Mouse (Mus musculus): ENCODE results near the gene Cdh6.

Gene Cdh6

DNA sequence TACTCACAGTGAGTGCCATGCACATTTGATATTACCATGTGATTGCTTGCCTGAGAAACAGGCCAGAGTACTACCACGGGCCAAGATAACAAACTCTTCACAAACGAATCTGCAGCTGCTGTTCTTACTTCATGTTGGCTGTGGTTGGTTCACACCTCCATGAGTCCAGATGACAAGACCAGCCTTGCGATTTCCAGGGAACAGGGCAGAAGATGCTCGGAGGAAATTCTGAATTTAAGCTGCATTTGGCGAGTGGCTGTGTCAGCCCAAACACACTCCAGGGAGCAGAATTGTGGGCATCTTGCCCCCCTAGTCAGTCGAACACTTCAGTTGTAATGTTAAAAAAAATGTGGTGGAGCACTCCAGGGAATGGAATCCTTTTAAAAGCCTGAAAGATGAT is 18.1 kb downstream of the Cdh6 start:
- no peak for DNase-seq

GRCm38 (mm10) chr15:13141983-13142382 is 31.5 kb downstream of the Cdh6 start:
- no peak for DNase-seq

- DNase-seq, result no peak
Observed at GRCm38 (mm10) chr15:13139662-13140061, 33.8 kb downstream of the Cdh6 start.

DNA sequence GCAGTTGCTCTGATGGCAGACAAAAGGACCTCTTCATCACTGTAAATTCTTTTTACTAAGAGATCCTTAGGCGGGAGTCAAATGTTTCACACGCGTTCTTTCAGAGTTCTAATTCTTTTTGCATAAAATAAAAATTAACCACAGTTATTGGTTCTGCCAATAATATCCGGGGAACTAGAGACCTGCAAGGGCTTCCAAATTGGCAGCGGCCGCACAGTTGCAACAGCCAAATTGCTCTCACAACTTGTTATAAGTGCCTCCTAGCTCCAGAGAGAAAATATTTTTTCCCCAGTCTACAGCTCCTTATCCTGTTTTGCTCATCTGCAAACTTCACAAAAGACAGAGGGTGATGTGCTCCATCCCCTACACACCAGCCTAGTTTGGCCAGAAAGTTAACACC is 36.3 kb downstream of the Cdh6 start:
- DNase-seq, result peak in 1 of 2 experiments; percentile 22

DNA sequence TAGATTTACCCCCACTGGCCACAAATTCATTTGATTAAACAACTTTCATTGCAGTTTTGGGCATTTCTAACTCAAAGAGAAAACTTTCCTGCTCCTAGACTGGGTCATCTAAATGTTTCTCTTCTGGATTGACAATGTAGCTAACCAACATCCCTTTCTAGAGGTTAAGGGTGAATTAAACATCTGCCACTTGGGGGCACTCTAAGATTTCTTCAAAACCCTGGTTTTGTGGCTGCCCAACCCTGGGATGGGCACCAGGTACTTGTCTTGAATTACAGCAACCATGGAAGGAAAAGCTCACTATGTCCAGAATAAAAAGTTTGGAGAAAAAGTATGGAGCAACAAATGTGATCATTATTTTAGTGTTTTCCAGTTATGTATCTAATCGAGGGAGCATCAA is 39.4 kb downstream of the Cdh6 start:
- peak; percentile 21 to 29 for DNase-seq

GRCm38 (mm10) chr15:13133370-13133769 is 40.1 kb downstream of the Cdh6 start:
- no peak for DNase-seq

DNA sequence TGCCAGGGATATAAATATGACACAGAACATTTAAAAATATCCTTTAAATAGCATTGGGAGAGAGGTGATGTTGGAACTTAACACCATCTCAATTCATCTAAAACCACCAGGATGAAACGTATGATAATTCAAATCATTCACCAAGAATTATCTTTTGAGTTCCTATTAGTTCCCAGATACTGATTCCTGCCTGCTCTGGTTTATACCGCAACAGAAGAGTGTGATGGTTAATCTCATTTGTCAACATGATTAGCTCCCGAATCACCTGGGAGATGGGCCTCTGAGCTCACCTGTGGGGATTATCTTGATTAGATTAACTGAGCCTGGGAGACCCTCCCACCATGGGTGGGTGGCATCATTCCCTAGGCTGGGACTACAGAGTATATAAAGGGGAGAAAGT is 41.0 kb downstream of the Cdh6 start:
- DNase-seq, result no peak

DNA sequence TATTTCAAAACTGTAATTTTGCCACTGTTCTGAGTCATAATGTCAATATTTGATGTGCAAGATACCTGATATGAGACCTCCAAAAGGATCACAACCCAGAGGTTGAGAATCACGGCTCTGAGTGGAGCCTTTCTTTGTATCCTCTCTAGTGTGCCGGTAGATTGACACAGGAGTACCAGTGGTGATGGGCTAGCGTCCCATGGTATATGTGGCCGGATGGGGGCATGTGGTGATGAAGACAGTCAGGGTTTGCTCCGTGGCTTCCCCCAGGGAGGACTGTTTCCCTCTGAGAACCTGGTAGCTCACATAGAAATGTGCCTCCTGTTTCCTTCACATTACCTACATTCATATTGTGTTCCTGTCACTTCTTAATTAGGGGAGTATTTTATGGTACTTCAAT is 43.2 kb downstream of the Cdh6 start:
- DNase-seq, result no peak

DNA sequence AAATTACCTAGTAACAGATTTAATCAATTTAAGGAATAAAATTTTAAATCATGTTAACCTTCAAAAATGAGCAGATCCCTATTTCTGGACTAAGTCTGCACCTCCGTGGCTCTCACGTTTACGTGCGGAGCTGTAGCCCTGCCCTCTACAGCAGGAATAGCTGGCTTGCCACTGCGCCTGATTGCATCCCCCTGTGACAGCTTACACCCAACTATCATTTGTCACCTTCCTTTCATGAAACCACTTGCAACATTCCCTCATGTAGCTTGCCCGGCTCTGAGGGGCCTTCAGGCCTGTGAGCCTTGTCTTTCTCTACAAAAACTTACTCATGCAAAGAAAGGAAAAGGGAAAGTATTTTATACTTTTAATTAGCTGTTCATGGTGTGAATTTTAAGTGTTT is 73.1 kb downstream of the Cdh6 start:
- no peak for DNase-seq

- no peak for DNase-seq
Observed at GRCm38 (mm10) chr15:13097861-13098260, 75.6 kb downstream of the Cdh6 start.

GRCm38 (mm10) chr15:13095406-13095805 is 78.1 kb downstream of the Cdh6 start:
- DNase-seq, result no peak

DNA sequence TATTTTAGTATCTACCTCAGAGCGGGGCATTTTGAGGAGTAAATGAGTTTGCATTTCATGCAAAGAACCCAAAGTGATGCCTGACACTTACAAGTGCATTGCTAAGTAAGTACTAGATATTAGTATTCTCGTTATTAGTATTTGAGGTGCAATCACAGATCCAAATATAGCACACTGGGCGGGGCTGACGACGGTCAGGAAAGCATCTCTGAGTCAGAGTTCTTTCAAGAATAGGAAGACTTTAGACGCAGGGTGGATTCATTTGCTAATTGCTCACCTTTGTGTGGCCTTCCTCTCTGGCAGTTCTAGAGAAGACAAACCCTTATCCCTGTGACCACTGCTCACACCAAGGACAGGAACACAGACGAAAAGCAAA is 78.6 kb downstream of the Cdh6 start:
- no peak for DNase-seq

- DNase-seq, result no peak
Observed at GRCm38 (mm10) chr15:13093954-13094880, 79.3 kb downstream of the Cdh6 start.

DNA sequence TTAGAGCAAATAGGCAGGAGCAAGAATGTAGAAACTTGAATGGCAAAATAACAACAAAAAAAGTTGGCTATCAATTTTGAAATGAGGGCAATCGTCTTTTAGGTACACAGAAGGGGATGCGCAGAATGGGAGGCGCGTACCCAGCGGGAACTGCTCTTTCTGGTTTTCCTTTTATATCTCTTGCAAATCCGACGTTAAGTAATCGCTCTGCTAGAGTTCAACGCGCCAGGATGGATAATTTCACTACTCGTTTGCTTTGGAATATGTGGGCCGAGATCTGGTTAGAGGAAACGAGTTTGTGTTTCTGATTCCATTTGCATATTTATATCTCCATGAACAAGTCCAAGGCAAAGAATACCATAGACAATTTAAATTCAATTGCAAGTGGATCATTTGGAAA is 81.4 kb downstream of the Cdh6 start:
- DNase-seq, result no peak

- DNase-seq, result peak in 1 of 2 experiments; percentile 36
Observed at GRCm38 (mm10) chr15:13088504-13089058, 84.9 kb downstream of the Cdh6 start.

- DNase-seq, result no peak
Observed at GRCm38 (mm10) chr15:13084746-13085145, 88.7 kb downstream of the Cdh6 start.

GRCm38 (mm10) chr15:13076908-13077669 is 96.4 kb downstream of the Cdh6 start:
- DNase-seq, result no peak

GRCm38 (mm10) chr15:13074047-13074446 is 99.4 kb downstream of the Cdh6 start:
- DNase-seq, result no peak

- no peak for DNase-seq
Observed at GRCm38 (mm10) chr15:13068213-13068516, 105.3 kb downstream of the Cdh6 start.

DNA sequence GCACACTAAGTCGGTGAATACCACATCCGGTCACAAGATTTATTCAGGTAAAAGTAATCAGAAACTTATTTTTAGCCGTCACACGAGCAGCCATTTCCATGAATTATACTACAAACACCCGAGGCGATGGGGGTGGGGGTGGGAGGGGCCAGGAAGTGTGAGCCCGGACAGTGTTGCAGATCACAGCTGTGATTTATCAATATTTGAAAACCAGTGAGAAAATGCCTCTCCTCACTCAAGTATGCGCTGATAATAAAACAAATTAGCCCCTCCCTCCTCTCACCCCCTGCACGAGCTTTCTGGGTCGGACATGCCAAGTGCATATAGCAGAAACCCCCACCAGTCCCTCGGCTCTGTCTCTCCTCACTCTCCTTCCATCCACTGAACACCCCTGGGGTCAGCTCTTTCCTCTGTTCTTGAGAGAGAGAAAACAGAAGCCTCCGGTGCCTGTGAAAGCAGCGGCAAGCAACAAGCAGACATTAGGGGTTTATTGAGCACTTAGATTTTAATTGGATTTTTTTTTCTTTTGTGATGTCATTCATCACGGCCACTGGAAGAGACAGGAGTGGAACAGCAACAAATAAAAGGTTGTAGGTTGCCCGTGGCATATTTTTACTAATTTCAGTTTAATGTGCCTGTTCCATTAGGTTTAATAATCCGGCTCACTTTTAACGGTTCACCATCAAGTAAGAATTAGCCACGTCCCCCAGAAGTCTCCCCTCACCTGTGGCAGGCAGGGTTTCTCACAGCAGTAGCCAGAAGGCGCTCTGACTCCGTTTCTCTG is 105.9 kb downstream of the Cdh6 start:
- no peak for DNase-seq

DNA sequence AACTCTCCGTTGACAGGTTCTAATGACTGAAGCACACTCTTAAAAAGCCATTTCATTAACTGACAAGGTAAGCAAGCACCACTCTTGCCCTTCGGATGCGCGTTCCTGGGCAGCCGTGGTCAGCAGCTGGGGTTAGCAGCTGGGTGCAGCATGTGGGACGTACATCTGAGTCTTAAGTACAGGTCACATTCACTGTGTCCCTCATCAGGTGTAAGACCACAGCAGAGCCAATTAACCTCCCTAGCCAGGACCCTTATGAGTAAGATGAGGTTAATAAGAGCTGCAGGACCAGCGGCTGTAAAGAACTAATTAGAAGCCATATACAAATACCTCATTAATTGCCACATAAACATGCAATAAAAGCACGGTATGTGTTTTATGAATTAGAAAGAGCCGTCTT is 106.7 kb downstream of the Cdh6 start:
- DNase-seq, result no peak

- no peak for DNase-seq
Observed at GRCm38 (mm10) chr15:13063633-13064032, 109.8 kb downstream of the Cdh6 start.

GRCm38 (mm10) chr15:13057728-13058127 is 115.7 kb downstream of the Cdh6 start:
- DNase-seq, result no peak
